Mouse (Mus musculus) cortical plate, adult 2 months (tissue): ENCODE data around the gene Rgs3.

Source experiments
- CTCF ChIP-seq: fragments of 200-500 bp; IDR thresholded peaks from 2 replicates; pipeline ENCODE4 v1.5.1; 2011; ENCODE audit warnings: mild to moderate bottlenecking, control low read depth, low read length; ENCODE audit not compliant: insufficient read depth; ENCODE audit errors: extremely low read depth
- POLR2A ChIP-seq: fragments of 200-500 bp; IDR thresholded peaks from 2 replicates; pipeline ENCODE4 v1.6.1; 2011; ENCODE audit warnings: mild to moderate bottlenecking, low read length, control low read depth; ENCODE audit not compliant: insufficient read depth; ENCODE audit errors: extremely low read depth

GRCm38 (mm10) chr4:62728471-62728870 is 168.8 kb downstream of the Rgs3 start:
- TF ChIP-seq CTCF (no peak), POLR2A (no peak)
